Mouse (Mus musculus): Measurements from ENCODE around the gene Slc10a1. TPM values are rescaled to one million over a fixed set of nuclear protein-coding genes. Genes with fewer than 3 reads are reported as not detected.
A peak's percentile ranks its signal among the peaks of the same experiment; 100 is the strongest.
"Not testable (repeated sequence)": the region's sequence is repeated elsewhere in the genome, so short reads cannot be mapped to it uniquely, and the experiment has no call there.

Gene Slc10a1
- polyA plus RNA-seq, 1 experiment from 2014 or later, result 0.36 TPM

- no peaks in the 10 kb centered on the region for H3K4me1 ChIP-seq (replicated peaks)
- H3K36me3 ChIP-seq, result peaks cover 38% of the 10 kb centered on the region
- no peak for ATAC-seq
- H3K27me3 ChIP-seq (replicated peaks), result no peaks in the 10 kb centered on the region
- WGBS, result 80% methylated on average over 4 of the region's 4 CpGs
- no peak overlapping the region for H3K9ac ChIP-seq
- H3K27ac ChIP-seq, result no peak overlapping the region
- no peak overlapping the region for H3K4me3 ChIP-seq (replicated peaks)
- H3K9me3 ChIP-seq, result no peaks in the 10 kb centered on the region
- no peak overlapping the region for H3K4me2 ChIP-seq (replicated peaks)
Observed at GRCm38 (mm10) chr12:80957961-80958360, 10.5 kb downstream of the Slc10a1 start.

GRCm38 (mm10) chr12:80956039-80956438 lies 12.5 kb downstream of the Slc10a1 start:
- H3K27ac ChIP-seq, result no peak overlapping the region
- no peak for ATAC-seq
- no peaks in the 10 kb centered on the region for H3K4me1 ChIP-seq (replicated peaks)
- H3K4me3 ChIP-seq (replicated peaks), result no peak overlapping the region
- H3K27me3 ChIP-seq (replicated peaks), result no peaks in the 10 kb centered on the region
- H3K9ac ChIP-seq, result no peak overlapping the region
- no peak overlapping the region for H3K4me2 ChIP-seq (replicated peaks)
- no peaks in the 10 kb centered on the region for H3K9me3 ChIP-seq
- H3K36me3 ChIP-seq, result peaks cover 44% of the 10 kb centered on the region
- 87% methylated on average over 3 of the region's 3 CpGs for WGBS

GRCm38 (mm10) chr12:80952526-80952925 lies 16.0 kb downstream of the Slc10a1 start:
- Histone ChIP-seq H3K27ac (no peak overlapping the region), H3K4me3 (replicated peaks) (no peak overlapping the region), H3K9me3 (no peaks in the 10 kb centered on the region), H3K36me3 (peaks cover 50% of the 10 kb centered on the region), H3K27me3 (replicated peaks) (no peaks in the 10 kb centered on the region), H3K9ac (no peak overlapping the region), H3K4me1 (replicated peaks) (peaks cover 5% of the 10 kb centered on the region), H3K4me2 (replicated peaks) (no peak overlapping the region)
- WGBS, result 98% methylated on average over 1 of the region's 1 CpGs
- ATAC-seq, result no peak

GRCm38 (mm10) chr12:80951640-80952219 lies 16.8 kb downstream of the Slc10a1 start:
- no peak overlapping the region for H3K9ac ChIP-seq
- H3K27me3 ChIP-seq (replicated peaks), result no peaks in the 10 kb centered on the region
- H3K4me3 ChIP-seq (replicated peaks), result no peak overlapping the region
- H3K27ac ChIP-seq, result no peak overlapping the region
- peaks cover 9% of the 10 kb centered on the region for H3K4me1 ChIP-seq (replicated peaks)
- H3K4me2 ChIP-seq (replicated peaks), result no peak overlapping the region
- WGBS, result 89% methylated on average over 3 of the region's 3 CpGs
- H3K9me3 ChIP-seq, result no peaks in the 10 kb centered on the region
- H3K36me3 ChIP-seq, result peaks cover 44% of the 10 kb centered on the region
- ATAC-seq, result no peak

GRCm38 (mm10) chr12:80949603-80950002 lies 18.9 kb downstream of the Slc10a1 start:
- H3K4me2 ChIP-seq (replicated peaks); H3K9ac ChIP-seq; H3K27me3 ChIP-seq (replicated peaks); H3K4me1 ChIP-seq (replicated peaks); H3K27ac ChIP-seq; H3K9me3 ChIP-seq; H3K4me3 ChIP-seq (replicated peaks); ATAC-seq: not testable (repeated sequence)
- 89% methylated on average over 16 of the region's 16 CpGs for WGBS
- H3K36me3 ChIP-seq, result peaks cover 30% of the 10 kb centered on the region

- Histone ChIP-seq H3K4me2 (replicated peaks) (no peak overlapping the region), H3K9me3 (no peaks in the 10 kb centered on the region), H3K9ac (no peak overlapping the region), H3K36me3 (peaks cover 22% of the 10 kb centered on the region), H3K27ac (no peak overlapping the region), H3K27me3 (replicated peaks) (no peaks in the 10 kb centered on the region), H3K4me1 (replicated peaks) (peaks cover 9% of the 10 kb centered on the region), H3K4me3 (replicated peaks) (no peak overlapping the region)
- no peak for ATAC-seq
- 94% methylated on average over 18 of the region's 18 CpGs for WGBS
Observed at GRCm38 (mm10) chr12:80948202-80948601, 20.3 kb downstream of the Slc10a1 start.

- under 1% methylated on average over 44 of the region's 47 CpGs for WGBS
- Histone ChIP-seq H3K9me3 (no peaks in the 10 kb centered on the region), H3K27me3 (replicated peaks) (no peaks in the 10 kb centered on the region), H3K9ac (peak overlapping the region; percentile 98), H3K27ac (peak overlapping the region; percentile 95), H3K36me3 (peaks cover 15% of the 10 kb centered on the region), H3K4me3 (replicated peaks) (peak overlapping the region; percentile 97), H3K4me1 (replicated peaks) (peaks cover 9% of the 10 kb centered on the region), H3K4me2 (replicated peaks) (peak overlapping the region; percentile 58)
- peak; percentile 97 for ATAC-seq
Observed at GRCm38 (mm10) chr12:80945996-80946355, 22.5 kb downstream of the Slc10a1 start.

- WGBS, result under 1% methylated on average over 54 of the region's 57 CpGs
- H3K27me3 ChIP-seq (replicated peaks), result no peaks in the 10 kb centered on the region
Observed at GRCm38 (mm10) chr12:80945334-80945995, 23.0 kb downstream of the Slc10a1 start, which contains the start of gene Srsf5. TSS of gene Srsf5 (plus strand) at chr12:80945504.

GRCm38 (mm10) chr12:80944963-80945333 lies 23.6 kb downstream of the Slc10a1 start:
- not testable (repeated sequence) for H3K9me3 ChIP-seq; H3K4me1 ChIP-seq (replicated peaks); H3K27me3 ChIP-seq (replicated peaks)
- Histone ChIP-seq H3K4me2 (replicated peaks) (peak overlapping the region; percentile 49), H3K27ac (peak overlapping the region; percentile 95), H3K36me3 (peaks cover 14% of the 10 kb centered on the region), H3K9ac (peak overlapping the region; percentile 23; the same call in 1 of the 2 replicates), H3K4me3 (replicated peaks) (peak overlapping the region; percentile 97)
- WGBS, result 1% methylated on average over 9 of the region's 9 CpGs
- peak; percentile 61 for ATAC-seq

More at GRCm38 (mm10) chr12:80945334-80945995, 23.0 kb downstream of the Slc10a1 start, which contains the start of gene Srsf5:
- peaks cover 9% of the 10 kb centered on the region for H3K4me1 ChIP-seq (replicated peaks)
- peaks cover 14% of the 10 kb centered on the region for H3K36me3 ChIP-seq
- H3K9me3 ChIP-seq, result no peaks in the 10 kb centered on the region
- peak within 1 kb of the TSS; percentile 97 for H3K4me3 ChIP-seq (replicated peaks)
- peak within 1 kb of the TSS; percentile 58 for H3K4me2 ChIP-seq (replicated peaks)
- peak; percentile 93 for ATAC-seq
- peak within 1 kb of the TSS; percentile 98 for H3K9ac ChIP-seq
- H3K27ac ChIP-seq, result peak within 1 kb of the TSS; percentile 95

GRCm38 (mm10) chr12:80944204-80944603 lies 24.3 kb downstream of the Slc10a1 start:
- Histone ChIP-seq H3K4me1 (replicated peaks) (peaks cover 9% of the 10 kb centered on the region), H3K36me3 (peaks cover 10% of the 10 kb centered on the region), H3K4me2 (replicated peaks) (no peak overlapping the region), H3K4me3 (replicated peaks) (no peak overlapping the region), H3K9ac (no peak overlapping the region), H3K27ac (no peak overlapping the region), H3K9me3 (no peaks in the 10 kb centered on the region), H3K27me3 (replicated peaks) (no peaks in the 10 kb centered on the region)
- WGBS, result 94% methylated on average over 4 of the region's 4 CpGs
- ATAC-seq, result no peak

- no peak for ATAC-seq
- H3K4me1 ChIP-seq (replicated peaks), result peaks cover 9% of the 10 kb centered on the region
- WGBS, result 65% methylated on average over 3 of the region's 3 CpGs
Observed at GRCm38 (mm10) chr12:80943395-80943794, 25.1 kb downstream of the Slc10a1 start.

GRCm38 (mm10) chr12:80941886-80942285 lies 26.6 kb downstream of the Slc10a1 start:
- Histone ChIP-seq H3K9ac (no peak overlapping the region), H3K4me3 (replicated peaks) (no peak overlapping the region), H3K27me3 (replicated peaks) (no peaks in the 10 kb centered on the region), H3K4me1 (replicated peaks) (no peaks in the 10 kb centered on the region), H3K4me2 (replicated peaks) (no peak overlapping the region), H3K27ac (no peak overlapping the region), H3K9me3 (no peaks in the 10 kb centered on the region), H3K36me3 (no peaks in the 10 kb centered on the region)
- ATAC-seq, result no peak
- WGBS, result 92% methylated on average over 3 of the region's 3 CpGs

More at GRCm38 (mm10) chr12:80943395-80943794, 25.1 kb downstream of the Slc10a1 start:
- H3K4me3 ChIP-seq (replicated peaks), result no peak overlapping the region
- H3K9me3 ChIP-seq, result no peaks in the 10 kb centered on the region
- H3K27ac ChIP-seq, result no peak overlapping the region
- H3K36me3 ChIP-seq, result peaks cover 5% of the 10 kb centered on the region; the same call in 1 of the 2 replicates
- H3K4me2 ChIP-seq (replicated peaks), result no peak overlapping the region
- H3K27me3 ChIP-seq (replicated peaks), result no peaks in the 10 kb centered on the region
- H3K9ac ChIP-seq, result no peak overlapping the region

- Histone ChIP-seq H3K9me3 (no peaks in the 10 kb centered on the region), H3K4me1 (replicated peaks) (no peaks in the 10 kb centered on the region), H3K4me2 (replicated peaks) (no peak overlapping the region), H3K9ac (no peak overlapping the region), H3K27me3 (replicated peaks) (no peaks in the 10 kb centered on the region), H3K27ac (peak overlapping the region; percentile 3; the same call in 1 of the 2 replicates), H3K4me3 (replicated peaks) (no peak overlapping the region), H3K36me3 (no peaks in the 10 kb centered on the region)
- 77% methylated on average over 4 of the region's 4 CpGs for WGBS
- ATAC-seq, result no peak
Observed at GRCm38 (mm10) chr12:80939165-80939564, 29.3 kb downstream of the Slc10a1 start.
